Mouse (Mus musculus): Measurements from ENCODE around the gene Reln.

Reln gene

GRCm38 (mm10) chr5:22344556-22344975, at the start of gene Reln:
Gene Reln, minus strand, starts transcription at chr5:22344702.
- DNase-seq (ENCODE audit: low spot score in 2 of 2), result no peak

GRCm38 (mm10) chr5:22388502-22388901, 44.0 kb upstream of the Reln start:
- no peak for DNase-seq (ENCODE audit: low spot score in 2 of 2)

- no peak for DNase-seq (ENCODE audit: low spot score in 2 of 2)
Observed at GRCm38 (mm10) chr5:22360510-22360909, 16.0 kb upstream of the Reln start.

GRCm38 (mm10) chr5:22348412-22348811, 3.9 kb upstream of the Reln start:
- no peak for DNase-seq (ENCODE audit: low spot score in 2 of 2)

- DNase-seq (ENCODE audit: low spot score in 2 of 2), result no peak
Observed at GRCm38 (mm10) chr5:22347732-22348131, 3.2 kb upstream of the Reln start.

- DNase-seq (ENCODE audit: low spot score in 2 of 2), result no peak
Observed at GRCm38 (mm10) chr5:22345894-22346635, 1.6 kb upstream of the Reln start.

- DNase-seq (ENCODE audit: low spot score in 2 of 2), result peak in 1 of 2 experiments; percentile 28
Observed at GRCm38 (mm10) chr5:22344976-22345651, 612 bp upstream of the Reln start.

- DNase-seq (ENCODE audit: low spot score in 2 of 2), result peak in 1 of 2 experiments; percentile 12
Observed at GRCm38 (mm10) chr5:22343843-22344555, 503 bp downstream of the Reln start.

- no peak for DNase-seq (ENCODE audit: low spot score in 2 of 2)
Observed at GRCm38 (mm10) chr5:22343536-22343842, 1.0 kb downstream of the Reln start.

- no peak for DNase-seq (ENCODE audit: low spot score in 2 of 2)
Observed at GRCm38 (mm10) chr5:22342461-22342860, 2.0 kb downstream of the Reln start.

GRCm38 (mm10) chr5:22340991-22341390, 3.5 kb downstream of the Reln start:
- no peak for DNase-seq (ENCODE audit: low spot score in 2 of 2)

- no peak for DNase-seq (ENCODE audit: low spot score in 2 of 2)
Observed at GRCm38 (mm10) chr5:22335408-22335807, 9.1 kb downstream of the Reln start.

- peak; percentile 13 to 14 for DNase-seq (ENCODE audit: low spot score in 2 of 2)
Observed at GRCm38 (mm10) chr5:22330802-22331201, 13.7 kb downstream of the Reln start.

GRCm38 (mm10) chr5:22328431-22329359, 15.8 kb downstream of the Reln start:
- DNase-seq (ENCODE audit: low spot score in 2 of 2), result no peak

- DNase-seq (ENCODE audit: low spot score in 2 of 2), result no peak
Observed at GRCm38 (mm10) chr5:22327170-22327569, 17.3 kb downstream of the Reln start.

GRCm38 (mm10) chr5:22323801-22324200, 20.7 kb downstream of the Reln start:
- no peak for DNase-seq (ENCODE audit: low spot score in 2 of 2)

GRCm38 (mm10) chr5:22317807-22318206, 26.7 kb downstream of the Reln start:
- DNase-seq (ENCODE audit: low spot score in 2 of 2), result no peak

- no peak for DNase-seq (ENCODE audit: low spot score in 2 of 2)
Observed at GRCm38 (mm10) chr5:22316471-22316870, 28.0 kb downstream of the Reln start.

GRCm38 (mm10) chr5:22315990-22316389, 28.5 kb downstream of the Reln start:
- no peak for DNase-seq (ENCODE audit: low spot score in 2 of 2)

GRCm38 (mm10) chr5:22312995-22313394, 31.5 kb downstream of the Reln start:
- DNase-seq (ENCODE audit: low spot score in 2 of 2), result peak in 1 of 2 experiments; percentile 9

GRCm38 (mm10) chr5:22311046-22311445, 33.5 kb downstream of the Reln start:
- DNase-seq (ENCODE audit: low spot score in 2 of 2), result no peak

GRCm38 (mm10) chr5:22309001-22309400, 35.5 kb downstream of the Reln start:
- no peak for DNase-seq (ENCODE audit: low spot score in 2 of 2)

Measured in right cerebral cortex, adult 2 months (tissue).